In the genomic region with DNA sequence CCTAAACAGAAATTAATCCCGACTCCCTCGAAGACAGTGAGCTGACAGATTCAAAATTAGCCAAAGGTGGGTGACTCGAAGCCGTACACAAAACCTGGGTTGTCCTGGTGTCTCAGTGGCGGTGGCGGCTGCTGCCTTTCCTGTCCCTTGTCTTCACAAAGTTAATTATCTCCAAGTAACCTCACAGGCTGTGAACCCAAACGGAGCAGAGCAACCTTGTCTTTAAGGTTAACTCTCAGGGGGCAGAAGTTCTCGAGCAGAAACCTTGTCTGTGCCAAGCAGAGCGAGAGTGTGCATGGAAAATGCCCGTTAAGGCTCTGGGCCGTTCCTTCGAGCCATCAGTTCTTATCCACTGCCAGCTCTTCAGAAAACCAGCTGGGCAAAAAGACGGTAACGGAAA, we compare ENCODE assay signal across 14 mouse cellular contexts.
"Had no signal": no experiment of that assay in that cellular context is flagged by ENCODE, and none has a peak within 500 bp of the region (broad histone marks: within the 10 kb centered on the region; RNA-seq: fewer than 3 reads in every experiment).

No protein-coding gene starts in this region.

- H3K9me3 ChIP-seq: limb, embryonic 15.5 days; liver, embryonic 12.5 days; midbrain, embryonic 10.5 days; midbrain, embryonic 15.5 days; neural tube, embryonic 13.5 days; stomach, embryonic 15.5 days had no signal

- H3K4me3 ChIP-seq: left cerebral cortex, adult 2 months; limb, embryonic 15.5 days; liver, embryonic 12.5 days; midbrain, embryonic 10.5 days; midbrain, embryonic 15.5 days; neural tube, embryonic 13.5 days; stomach, embryonic 15.5 days had no signal

- DNase-seq: lung, embryonic 14.5 days; lung, postnatal 10 days; lung, postnatal 4 days; retina, postnatal 1 day; thymus, adult 2 months; thymus, postnatal 36 days had no signal

- H3K4me2 ChIP-seq: limb, embryonic 15.5 days; liver, embryonic 12.5 days; lung, embryonic 14.5 days; midbrain, embryonic 15.5 days; neural tube, embryonic 13.5 days; stomach, embryonic 15.5 days had no signal

- ATAC-seq: hindbrain, postnatal 0 days; liver, embryonic 12.5 days; midbrain, embryonic 15.5 days had no signal

- H3K36me3 ChIP-seq: limb, embryonic 15.5 days; liver, embryonic 12.5 days; midbrain, embryonic 10.5 days; midbrain, embryonic 15.5 days; neural tube, embryonic 13.5 days; stomach, embryonic 15.5 days had no signal

- H3K27me3 ChIP-seq: limb, embryonic 15.5 days; liver, embryonic 12.5 days; midbrain, embryonic 15.5 days; neural tube, embryonic 13.5 days; stomach, embryonic 15.5 days had no signal

- H3K27ac ChIP-seq: hindbrain, postnatal 0 days; left cerebral cortex, adult 2 months; limb, embryonic 15.5 days; liver, embryonic 12.5 days; midbrain, embryonic 10.5 days; midbrain, embryonic 15.5 days; neural tube, embryonic 13.5 days; stomach, embryonic 15.5 days had no signal

- H3K4me1 ChIP-seq: limb, embryonic 15.5 days; liver, embryonic 12.5 days; midbrain, embryonic 10.5 days; neural tube, embryonic 13.5 days; stomach, embryonic 15.5 days had no signal

- H3K9ac ChIP-seq: limb, embryonic 15.5 days; liver, embryonic 12.5 days; lung, embryonic 14.5 days; midbrain, embryonic 15.5 days; neural tube, embryonic 13.5 days; stomach, embryonic 15.5 days had no signal
